Mouse (Mus musculus): Measurements from ENCODE around the gene Reep3. TPM values are rescaled to one million over a fixed set of nuclear protein-coding genes. Genes with fewer than 3 reads are reported as not detected.
A peak's percentile ranks its signal among the peaks of the same experiment; 100 is the strongest.

The Reep3 gene
- polyA plus RNA-seq, 1 experiment from 2014 or later = 50.3 TPM

DNA sequence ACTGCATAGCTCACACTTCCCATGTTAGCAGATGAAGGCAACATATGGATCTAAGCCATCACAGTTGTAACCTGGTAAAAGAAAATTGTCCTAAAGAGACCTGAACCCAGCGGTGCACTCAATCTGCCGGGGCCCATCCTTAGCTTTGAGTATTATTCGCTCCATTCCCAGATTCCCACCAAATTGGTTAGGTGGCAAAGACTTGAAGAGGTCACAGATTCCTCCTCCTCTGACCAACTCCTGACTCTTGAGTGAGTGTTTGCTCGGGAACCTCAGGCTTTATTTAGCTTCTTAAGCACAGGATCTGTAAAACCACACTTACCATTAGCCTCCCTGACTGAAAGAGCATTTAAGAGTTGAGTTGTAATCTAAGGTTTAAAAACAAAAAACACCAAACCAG is 24.1 kb downstream of the Reep3 start:
- peaks cover 15% of the 10 kb centered on the region for H3K4me1 ChIP-seq
- no peak for ATAC-seq (ENCODE audit: low FRiP score, low read depth)
- 82% methylated on average over 4 of the region's 4 CpGs for WGBS
- H3K9ac ChIP-seq = no peak overlapping the region
- no peak overlapping the region for H3K27ac ChIP-seq
- no peaks in the 10 kb centered on the region for H3K27me3 ChIP-seq
- no peak overlapping the region for H3K4me3 ChIP-seq
- no peak overlapping the region for H3K4me2 ChIP-seq (replicated peaks)
- H3K36me3 ChIP-seq = no peaks in the 10 kb centered on the region
- H3K9me3 ChIP-seq = no peaks in the 10 kb centered on the region

DNA sequence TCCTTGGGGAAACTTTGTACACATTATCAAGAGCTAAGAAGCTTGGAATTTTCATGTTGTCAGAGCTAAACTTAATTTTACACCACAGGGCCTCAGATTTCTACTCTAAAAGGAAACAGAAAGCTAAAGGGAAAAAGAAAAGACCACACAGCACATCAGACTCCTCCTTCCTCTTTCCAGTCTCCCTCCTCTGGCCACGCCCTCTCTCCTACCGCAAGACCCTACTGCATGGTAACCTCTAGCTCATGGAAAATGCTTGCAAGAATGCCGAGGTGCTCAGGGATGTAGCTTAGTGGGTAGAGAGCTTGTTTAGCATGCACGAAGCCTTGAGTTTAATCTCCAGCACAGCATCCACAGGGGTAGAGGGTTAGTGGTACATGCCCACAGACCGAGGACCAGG is 24.9 kb downstream of the Reep3 start:
- H3K4me3 ChIP-seq = no peak overlapping the region
- 81% methylated on average over 5 of the region's 5 CpGs for WGBS
- H3K9ac ChIP-seq = no peak overlapping the region
- H3K9me3 ChIP-seq = no peaks in the 10 kb centered on the region
- H3K4me1 ChIP-seq = peaks cover 14% of the 10 kb centered on the region
- H3K27ac ChIP-seq = no peak overlapping the region
- H3K27me3 ChIP-seq = no peaks in the 10 kb centered on the region
- no peak overlapping the region for H3K4me2 ChIP-seq (replicated peaks)
- H3K36me3 ChIP-seq = no peaks in the 10 kb centered on the region
- no peak for ATAC-seq (ENCODE audit: low FRiP score, low read depth)

DNA sequence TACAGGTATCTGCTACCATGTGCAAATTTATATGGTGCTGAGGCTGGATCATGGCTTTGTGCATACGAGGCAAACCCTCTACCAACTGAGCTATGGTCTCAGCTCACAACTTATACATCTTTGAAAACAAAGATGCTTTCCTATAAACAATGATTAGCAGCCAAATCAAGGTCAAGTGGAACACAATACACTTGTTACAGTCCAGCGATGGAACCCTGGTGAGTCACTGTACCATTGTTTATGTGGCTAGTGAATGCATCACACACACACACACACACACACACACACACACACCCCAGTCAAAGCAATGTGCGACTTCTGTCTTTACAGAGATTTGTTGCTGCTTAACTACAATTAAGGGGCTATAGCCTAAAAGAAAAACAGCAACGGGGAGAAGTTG is 25.4 kb downstream of the Reep3 start:
- no peak overlapping the region for H3K9ac ChIP-seq
- no peak overlapping the region for H3K4me3 ChIP-seq
- H3K27ac ChIP-seq = no peak overlapping the region
- no peak overlapping the region for H3K4me2 ChIP-seq (replicated peaks)
- WGBS = 91% methylated on average over 4 of the region's 4 CpGs
- H3K27me3 ChIP-seq = no peaks in the 10 kb centered on the region
- no peaks in the 10 kb centered on the region for H3K9me3 ChIP-seq
- no peaks in the 10 kb centered on the region for H3K36me3 ChIP-seq
- ATAC-seq (ENCODE audit: low FRiP score, low read depth) = no peak
- peaks cover 12% of the 10 kb centered on the region for H3K4me1 ChIP-seq

DNA sequence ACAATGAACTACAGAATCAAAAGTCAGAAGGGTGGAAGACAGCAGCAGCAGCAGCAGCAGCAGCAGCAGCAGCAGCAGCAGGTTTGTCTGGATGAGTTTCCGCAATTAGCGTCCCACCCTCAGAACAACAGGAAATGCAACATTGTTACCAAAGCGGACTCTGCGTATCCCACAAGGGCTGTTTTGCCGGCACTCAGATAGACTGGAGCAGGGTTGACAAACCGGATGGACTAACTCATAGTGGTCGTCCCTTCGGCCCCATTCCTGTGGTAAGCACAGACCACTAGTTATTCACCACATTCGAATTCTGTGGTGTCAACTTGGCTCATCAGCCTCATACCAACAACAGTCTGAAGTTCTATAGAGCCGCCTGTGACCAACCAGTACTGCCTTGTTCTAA is 27.7 kb downstream of the Reep3 start:
- H3K4me1 ChIP-seq = peaks cover 18% of the 10 kb centered on the region
- no peak overlapping the region for H3K27ac ChIP-seq
- no peak for ATAC-seq (ENCODE audit: low FRiP score, low read depth)
- H3K36me3 ChIP-seq = no peaks in the 10 kb centered on the region
- H3K4me2 ChIP-seq (replicated peaks) = no peak overlapping the region
- no peaks in the 10 kb centered on the region for H3K9me3 ChIP-seq
- no peak overlapping the region for H3K4me3 ChIP-seq
- H3K9ac ChIP-seq = no peak overlapping the region
- 86% methylated on average over 10 of the region's 10 CpGs for WGBS
- no peaks in the 10 kb centered on the region for H3K27me3 ChIP-seq

DNA sequence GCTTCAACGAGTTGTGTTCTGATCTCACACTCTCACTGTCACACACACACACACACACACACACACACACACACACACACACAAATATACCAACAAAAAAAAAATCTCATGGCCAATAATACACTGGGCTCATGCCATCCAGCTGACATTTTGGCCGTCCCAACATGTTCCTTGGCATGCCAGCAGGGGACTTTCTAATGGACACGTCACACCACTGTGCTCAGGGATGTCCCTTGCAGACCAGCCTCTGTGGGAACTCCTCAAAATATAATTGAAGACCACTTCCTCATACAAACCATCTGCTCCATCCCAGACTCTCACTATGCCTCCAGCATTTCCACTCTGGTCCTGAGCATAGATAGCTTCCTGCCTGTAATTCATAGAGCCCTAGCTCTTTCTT is 30.3 kb downstream of the Reep3 start:
- no peaks in the 10 kb centered on the region for H3K9me3 ChIP-seq
- ATAC-seq (ENCODE audit: low FRiP score, low read depth) = no peak
- no peaks in the 10 kb centered on the region for H3K36me3 ChIP-seq
- H3K27me3 ChIP-seq = no peaks in the 10 kb centered on the region
- H3K27ac ChIP-seq = no peak overlapping the region
- H3K4me3 ChIP-seq = no peak overlapping the region
- H3K4me1 ChIP-seq = peaks cover 21% of the 10 kb centered on the region
- H3K9ac ChIP-seq = no peak overlapping the region
- H3K4me2 ChIP-seq (replicated peaks) = no peak overlapping the region
- 76% methylated on average over 3 of the region's 3 CpGs for WGBS

DNA sequence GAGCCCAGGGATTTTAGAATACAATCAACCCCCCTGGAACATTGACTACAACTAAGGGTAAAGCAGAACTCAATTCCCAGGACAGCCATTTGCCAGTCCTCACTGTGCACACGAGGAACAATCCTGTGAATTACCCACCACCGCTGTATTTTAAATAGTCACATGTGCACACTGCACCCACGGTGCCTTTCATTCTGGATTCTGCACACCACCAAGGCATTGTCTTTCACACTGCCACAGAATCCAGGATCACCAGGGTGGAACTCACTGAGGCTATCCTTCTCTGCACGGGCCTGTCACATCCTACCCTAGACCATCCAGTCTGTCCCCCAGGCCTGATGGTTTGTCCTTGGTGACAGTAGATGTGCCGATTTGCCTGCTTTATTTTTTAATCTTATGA is 30.8 kb downstream of the Reep3 start:
- H3K27me3 ChIP-seq = no peaks in the 10 kb centered on the region
- no peaks in the 10 kb centered on the region for H3K9me3 ChIP-seq
- H3K9ac ChIP-seq = no peak overlapping the region
- H3K27ac ChIP-seq = no peak overlapping the region
- H3K4me3 ChIP-seq = no peak overlapping the region
- no peak for ATAC-seq (ENCODE audit: low FRiP score, low read depth)
- H3K4me1 ChIP-seq = peaks cover 25% of the 10 kb centered on the region
- H3K36me3 ChIP-seq = no peaks in the 10 kb centered on the region
- 65% methylated on average over 5 of the region's 5 CpGs for WGBS
- no peak overlapping the region for H3K4me2 ChIP-seq (replicated peaks)

DNA sequence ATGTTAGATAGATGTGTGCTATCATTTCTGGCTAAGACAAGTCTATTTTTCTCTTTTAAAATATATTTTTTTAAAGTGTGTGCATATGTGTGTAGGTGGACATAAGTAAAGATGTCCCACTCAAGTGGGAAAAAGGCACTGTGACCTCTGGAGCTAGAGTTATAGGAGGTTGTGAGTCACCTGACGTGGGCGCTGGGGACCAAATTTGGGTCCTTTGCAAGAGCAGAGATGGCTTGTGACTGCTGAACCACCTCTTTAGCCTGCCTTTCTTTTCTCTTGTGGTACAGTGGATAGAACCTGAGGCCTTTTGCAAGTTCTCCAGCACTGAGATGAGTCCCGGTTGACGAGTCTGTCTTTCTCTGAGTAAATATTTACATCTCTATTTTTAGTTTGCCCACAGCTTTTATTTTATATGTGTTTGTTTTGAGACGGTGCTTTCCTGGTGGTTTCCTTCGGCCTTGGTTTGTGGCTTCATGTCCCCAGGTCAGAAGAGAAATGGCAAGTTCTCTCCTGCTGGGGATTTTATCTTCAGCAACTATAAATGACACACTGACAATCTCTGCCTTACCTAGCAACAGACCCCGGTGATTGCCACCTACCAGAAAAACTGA is 31.4 kb downstream of the Reep3 start:
- Histone ChIP-seq H3K4me2 (replicated peaks) (no peak overlapping the region), H3K9ac (no peak overlapping the region), H3K9me3 (no peaks in the 10 kb centered on the region), H3K4me1 (peaks cover 29% of the 10 kb centered on the region), H3K27me3 (no peaks in the 10 kb centered on the region), H3K36me3 (no peaks in the 10 kb centered on the region), H3K27ac (no peak overlapping the region), H3K4me3 (no peak overlapping the region)
- no peak for ATAC-seq (ENCODE audit: low FRiP score, low read depth)
- WGBS = 73% methylated on average over 7 of the region's 7 CpGs

DNA sequence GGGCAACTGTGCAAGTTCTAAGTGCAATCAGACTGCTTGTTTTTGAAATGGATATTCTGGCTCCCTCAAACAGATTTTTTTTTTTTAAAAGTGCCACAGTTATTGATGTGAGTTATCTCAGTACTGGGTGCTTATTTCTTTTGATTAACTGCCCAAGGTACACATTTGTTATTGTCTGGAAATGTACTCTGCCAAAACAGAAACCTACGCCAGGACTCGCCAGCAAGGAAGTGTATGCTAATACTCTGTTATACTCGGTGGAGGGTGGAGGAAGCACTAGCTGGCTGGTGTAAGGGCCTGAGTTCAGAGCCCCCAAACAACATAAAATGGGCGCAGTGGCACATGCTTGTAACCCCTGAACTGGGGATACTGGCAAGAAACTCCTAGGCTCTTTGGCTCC is 34.9 kb downstream of the Reep3 start:
- Histone ChIP-seq H3K27ac (peak overlapping the region; percentile 70; the same call in 1 of the 2 replicates), H3K9me3 (no peaks in the 10 kb centered on the region), H3K9ac (no peak overlapping the region), H3K4me3 (no peak overlapping the region), H3K27me3 (no peaks in the 10 kb centered on the region), H3K36me3 (no peaks in the 10 kb centered on the region), H3K4me2 (replicated peaks) (peak overlapping the region; percentile 42), H3K4me1 (peaks cover 55% of the 10 kb centered on the region)
- WGBS = 61% methylated on average over 4 of the region's 4 CpGs
- ATAC-seq (ENCODE audit: low FRiP score, low read depth) = no peak

DNA sequence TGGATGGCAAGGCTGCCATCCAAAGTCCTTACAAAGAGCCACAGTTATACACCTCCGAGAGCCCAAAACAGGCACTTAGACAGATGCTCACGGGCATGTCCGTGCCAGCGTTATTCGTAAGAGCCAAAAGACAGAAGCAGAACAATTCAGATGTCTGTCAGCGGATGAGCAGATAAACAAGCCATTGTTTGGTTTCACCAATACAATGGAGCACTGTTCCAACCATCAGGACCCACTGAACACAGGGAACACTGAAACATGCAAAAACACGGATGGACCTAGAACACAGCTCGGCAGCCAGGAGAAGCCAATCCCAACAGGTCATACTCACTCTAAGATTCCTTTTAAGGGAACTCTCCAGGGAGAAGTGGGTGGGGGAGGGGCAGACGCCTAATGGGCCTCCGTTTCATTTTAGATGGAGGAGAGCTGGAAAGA is 35.4 kb downstream of the Reep3 start:
- WGBS = 54% methylated on average over 10 of the region's 10 CpGs
- Histone ChIP-seq H3K27me3 (no peaks in the 10 kb centered on the region), H3K27ac (peak overlapping the region; percentile 70), H3K36me3 (no peaks in the 10 kb centered on the region), H3K9ac (no peak overlapping the region), H3K4me3 (no peak overlapping the region), H3K4me2 (replicated peaks) (peak overlapping the region; percentile 42), H3K4me1 (peaks cover 57% of the 10 kb centered on the region), H3K9me3 (no peaks in the 10 kb centered on the region)
- no peak for ATAC-seq (ENCODE audit: low FRiP score, low read depth)

DNA sequence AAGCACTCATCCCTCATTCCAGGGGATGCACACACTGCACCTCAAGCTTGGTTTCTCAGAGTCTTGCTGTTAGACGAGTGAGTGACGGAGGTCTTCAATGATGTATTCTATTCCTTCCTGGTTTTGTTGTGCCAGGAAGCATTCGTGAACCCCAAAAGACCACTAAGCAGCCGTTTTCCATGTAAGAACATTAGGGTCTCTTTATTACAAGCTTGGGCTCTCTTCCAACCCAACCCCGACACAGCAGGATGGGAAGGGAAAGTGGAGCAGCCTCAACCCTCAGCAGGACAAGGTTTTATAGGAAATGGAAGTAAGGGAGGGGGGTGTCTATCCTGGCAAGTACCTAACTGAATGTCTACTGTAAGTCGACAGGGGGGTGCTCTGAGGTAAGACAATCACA is 38.0 kb downstream of the Reep3 start:
- Histone ChIP-seq H3K9me3 (no peaks in the 10 kb centered on the region), H3K9ac (no peak overlapping the region), H3K4me1 (peaks cover 62% of the 10 kb centered on the region), H3K36me3 (no peaks in the 10 kb centered on the region), H3K4me3 (no peak overlapping the region), H3K27me3 (no peaks in the 10 kb centered on the region), H3K4me2 (replicated peaks) (0 out of 2 replicates have a peak overlapping the region, but pooled peaks have one; percentile 3), H3K27ac (peak overlapping the region; percentile 35; the same call in 1 of the 2 replicates)
- peak; percentile 55; the same call in 1 of the 2 replicates for ATAC-seq (ENCODE audit: low FRiP score, low read depth)
- 36% methylated on average over 6 of the region's 6 CpGs for WGBS

DNA sequence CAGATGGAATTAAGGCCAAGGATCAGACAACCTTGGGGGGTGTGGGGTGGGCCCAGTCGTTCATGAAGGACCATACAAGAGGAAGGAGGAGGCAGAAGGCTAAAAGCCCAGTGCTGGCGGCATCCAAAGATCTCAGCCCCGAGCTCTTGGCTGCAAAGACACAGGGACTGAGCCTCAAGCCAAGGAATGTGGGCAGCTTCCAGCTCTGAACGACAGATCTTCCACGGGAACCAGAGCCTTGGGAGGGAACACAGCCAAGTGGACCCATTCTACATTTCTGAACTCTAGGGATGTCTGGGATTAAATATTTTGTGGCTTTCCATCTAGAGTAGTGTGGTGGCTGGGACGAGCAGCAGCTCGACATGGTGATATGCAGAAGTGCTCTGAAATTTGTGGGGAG is 38.4 kb downstream of the Reep3 start:
- Histone ChIP-seq H3K27ac (peak overlapping the region; percentile 35; the same call in 1 of the 2 replicates), H3K4me3 (no peak overlapping the region), H3K4me2 (replicated peaks) (0 out of 2 replicates have a peak overlapping the region, but pooled peaks have one; percentile 3), H3K4me1 (peaks cover 65% of the 10 kb centered on the region), H3K27me3 (no peaks in the 10 kb centered on the region), H3K9me3 (no peaks in the 10 kb centered on the region), H3K9ac (no peak overlapping the region), H3K36me3 (no peaks in the 10 kb centered on the region)
- no peak for ATAC-seq (ENCODE audit: low FRiP score, low read depth)
- 56% methylated on average over 7 of the region's 7 CpGs for WGBS

DNA sequence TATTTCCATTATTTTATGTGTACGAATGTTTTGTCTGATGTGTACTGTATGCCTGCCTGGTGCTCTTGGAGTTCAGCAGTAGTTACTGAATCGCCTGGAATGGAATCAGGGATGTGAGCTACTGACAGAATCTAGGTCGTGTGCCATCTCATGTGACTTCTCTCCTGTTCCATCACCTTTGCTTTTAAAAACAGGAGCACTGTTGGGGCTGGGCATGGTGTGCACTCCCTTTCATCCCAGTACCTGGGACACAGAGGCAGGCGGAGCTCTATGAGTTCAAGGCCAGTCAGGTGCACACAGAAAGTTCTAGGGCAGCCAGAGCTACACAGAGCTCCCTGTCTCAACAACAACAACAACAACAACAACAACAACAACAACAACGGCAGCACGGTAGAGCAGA is 39.0 kb downstream of the Reep3 start:
- Histone ChIP-seq H3K36me3 (no peaks in the 10 kb centered on the region), H3K4me2 (replicated peaks) (0 out of 2 replicates have a peak overlapping the region, but pooled peaks have one; percentile 3), H3K4me1 (peaks cover 71% of the 10 kb centered on the region), H3K9ac (no peak overlapping the region), H3K9me3 (no peaks in the 10 kb centered on the region), H3K27ac (peak overlapping the region; percentile 8; the same call in 1 of the 2 replicates), H3K4me3 (no peak overlapping the region), H3K27me3 (no peaks in the 10 kb centered on the region)
- WGBS = 93% methylated on average over 6 of the region's 6 CpGs
- ATAC-seq (ENCODE audit: low FRiP score, low read depth) = no peak

DNA sequence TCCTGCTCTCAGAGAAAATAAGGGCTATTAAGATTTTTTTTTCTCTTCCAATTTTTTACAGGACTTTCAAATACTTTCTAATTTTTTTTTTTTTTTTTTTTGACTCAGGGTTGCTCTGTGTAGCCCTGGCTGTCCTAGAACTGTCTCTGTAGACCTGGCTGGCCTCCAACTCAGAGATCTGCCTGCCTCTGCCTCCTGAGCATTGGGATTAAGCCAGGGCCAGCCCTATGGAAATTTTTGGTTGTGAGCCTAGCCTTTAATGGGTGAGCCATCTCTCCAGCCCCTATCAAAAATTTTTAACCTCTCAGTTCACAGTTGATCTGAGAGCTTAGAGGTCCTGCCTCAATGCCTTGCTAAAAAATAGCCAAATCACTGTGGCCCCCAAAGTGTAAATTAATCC is 39.5 kb downstream of the Reep3 start:
- Histone ChIP-seq H3K4me1 (peaks cover 76% of the 10 kb centered on the region), H3K4me3 (no peak overlapping the region), H3K9me3 (no peaks in the 10 kb centered on the region), H3K27me3 (no peaks in the 10 kb centered on the region), H3K9ac (no peak overlapping the region), H3K27ac (0 out of 2 replicates have a peak overlapping the region, but pooled peaks have one; percentile 28), H3K36me3 (no peaks in the 10 kb centered on the region), H3K4me2 (replicated peaks) (no peak overlapping the region)
- no peak for ATAC-seq (ENCODE audit: low FRiP score, low read depth)
